Mouse (Mus musculus): ENCODE measurements around the gene Col3a1. TPM values are rescaled to one million over a fixed set of nuclear protein-coding genes. Genes with fewer than 3 reads are reported as not detected.

The Col3a1 gene
- polyA plus RNA-seq, 1 experiment = 19.8 TPM

- no peak for DNase-seq (ENCODE audit: low read depth in 1 of 2, low spot score in 2 of 2)
- Histone ChIP-seq H3K27ac (ENCODE audit: insufficient read depth, low read length) (no peak overlapping the region), H3K27me3 (ENCODE audit: control insufficient read depth, insufficient read depth, low read length) (no peaks in the 10 kb centered on the region), H3K4me1 (ENCODE audit: control insufficient read depth, insufficient read depth, insufficient read length) (no peaks in the 10 kb centered on the region), H3K4me3 (ENCODE audit: extremely low read depth, insufficient read depth, insufficient read length) (no peak overlapping the region), H3K36me3 (ENCODE audit: control insufficient read depth, insufficient read depth, low read length) (no peaks in the 10 kb centered on the region)
- TF ChIP-seq POLR2A (IDR thresholded peaks at IDR 0.05; ENCODE audit: low read depth, low read length) (no peak), CTCF (IDR thresholded peaks at IDR 0.05; ENCODE audit: extremely low read depth, insufficient read depth, insufficient read length, insufficient replicate concordance) (no peak)
- WGBS = 60% methylated on average over 2 of the region's 2 CpGs
Measured at GRCm38 (mm10) chr1:45309015-45309414, 2.3 kb upstream of the Col3a1 start.

- Histone ChIP-seq H3K36me3 (ENCODE audit: control insufficient read depth, insufficient read depth, low read length) (no peaks in the 10 kb centered on the region), H3K27me3 (ENCODE audit: control insufficient read depth, insufficient read depth, low read length) (no peaks in the 10 kb centered on the region), H3K4me3 (ENCODE audit: extremely low read depth, insufficient read depth, insufficient read length) (no peak overlapping the region; the same call in 1 of the 2 replicates), H3K4me1 (ENCODE audit: control insufficient read depth, insufficient read depth, insufficient read length) (no peaks in the 10 kb centered on the region), H3K27ac (ENCODE audit: insufficient read depth, low read length) (no peak overlapping the region)
- no peak for DNase-seq (ENCODE audit: low read depth in 1 of 2, low spot score in 2 of 2)
- TF ChIP-seq POLR2A (IDR thresholded peaks at IDR 0.05; ENCODE audit: low read depth, low read length) = no peak
- TF ChIP-seq CTCF (IDR thresholded peaks at IDR 0.05; ENCODE audit: extremely low read depth, insufficient read depth, insufficient read length, insufficient replicate concordance) = no peak
Measured at GRCm38 (mm10) chr1:45311962-45312361, 624 bp downstream of the Col3a1 start.

DNA sequence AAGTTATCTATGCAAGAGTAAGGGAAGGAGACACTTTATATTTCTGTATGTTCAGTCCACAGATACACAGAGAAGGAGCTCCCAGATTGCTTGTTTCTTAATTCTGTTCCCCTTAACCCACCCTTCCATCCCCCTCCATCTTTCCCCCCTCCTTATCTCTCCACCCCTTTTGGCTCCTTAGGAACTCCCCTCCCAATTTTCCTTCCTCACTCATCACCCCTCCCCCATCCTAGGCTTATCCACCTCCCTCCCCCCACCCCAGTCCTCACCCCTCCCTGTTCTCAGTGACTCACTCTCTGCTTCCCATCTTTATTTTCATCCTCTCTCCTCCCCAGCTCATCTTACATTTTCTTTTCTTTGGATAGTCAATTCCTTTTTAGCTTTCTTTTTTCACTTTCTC is 1.5 kb downstream of the Col3a1 start:
- no peak overlapping the region for H3K27ac ChIP-seq (ENCODE audit: insufficient read depth, low read length)
- no peak for DNase-seq (ENCODE audit: low read depth in 1 of 2, low spot score in 2 of 2)
- H3K4me3 ChIP-seq (ENCODE audit: extremely low read depth, insufficient read depth, insufficient read length) = no peak overlapping the region
- H3K36me3 ChIP-seq (ENCODE audit: control insufficient read depth, insufficient read depth, low read length) = no peaks in the 10 kb centered on the region
- no peak for TF ChIP-seq CTCF (IDR thresholded peaks at IDR 0.05; ENCODE audit: extremely low read depth, insufficient read depth, insufficient read length, insufficient replicate concordance)
- no peak for TF ChIP-seq POLR2A (IDR thresholded peaks at IDR 0.05; ENCODE audit: low read depth, low read length)
- no peaks in the 10 kb centered on the region for H3K4me1 ChIP-seq (ENCODE audit: control insufficient read depth, insufficient read depth, insufficient read length)
- H3K27me3 ChIP-seq (ENCODE audit: control insufficient read depth, insufficient read depth, low read length) = no peaks in the 10 kb centered on the region

DNA sequence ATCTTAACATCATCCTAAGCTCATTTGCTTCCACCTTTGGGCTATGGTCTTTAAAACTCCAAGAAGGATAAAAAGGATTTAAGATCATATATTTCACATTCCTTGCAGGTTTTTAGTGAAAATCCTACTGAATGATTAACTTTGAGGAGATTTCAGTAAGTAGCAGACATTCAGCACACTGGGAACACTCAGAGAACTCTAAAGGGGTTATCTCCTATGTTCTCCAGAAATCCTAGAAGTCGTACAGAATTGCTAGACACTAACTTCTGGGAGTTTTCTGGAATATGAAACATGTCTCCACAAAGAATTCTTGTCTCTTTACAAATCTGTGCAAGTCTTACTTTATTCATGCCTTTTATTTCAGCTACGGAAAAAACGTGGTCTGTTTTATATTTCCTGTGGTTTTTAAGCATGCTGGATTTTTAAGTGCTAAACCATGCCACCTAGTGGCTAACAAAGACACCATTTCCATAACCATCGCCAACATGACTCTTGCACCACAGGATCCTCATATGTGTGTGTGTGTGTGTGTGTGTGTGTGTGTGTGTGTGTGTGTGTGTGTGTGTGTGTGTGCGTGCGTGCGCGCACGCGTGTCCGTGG is 2.5 kb downstream of the Col3a1 start:
- 20% methylated on average over 10 of the region's 11 CpGs for WGBS
- DNase-seq (ENCODE audit: low read depth in 1 of 2, low spot score in 2 of 2) = no peak
- TF ChIP-seq CTCF (IDR thresholded peaks at IDR 0.05; ENCODE audit: extremely low read depth, insufficient read depth, insufficient read length, insufficient replicate concordance) (no peak), POLR2A (IDR thresholded peaks at IDR 0.05; ENCODE audit: low read depth, low read length) (no peak)
- Histone ChIP-seq H3K27me3 (ENCODE audit: control insufficient read depth, insufficient read depth, low read length) (no peaks in the 10 kb centered on the region), H3K36me3 (ENCODE audit: control insufficient read depth, insufficient read depth, low read length) (no peaks in the 10 kb centered on the region), H3K4me1 (ENCODE audit: control insufficient read depth, insufficient read depth, insufficient read length) (no peaks in the 10 kb centered on the region), H3K4me3 (ENCODE audit: extremely low read depth, insufficient read depth, insufficient read length) (no peak overlapping the region), H3K27ac (ENCODE audit: insufficient read depth, low read length) (no peak overlapping the region)

- H3K27me3 ChIP-seq (ENCODE audit: control insufficient read depth, insufficient read depth, low read length) = no peaks in the 10 kb centered on the region
- no peaks in the 10 kb centered on the region for H3K36me3 ChIP-seq (ENCODE audit: control insufficient read depth, insufficient read depth, low read length)
- H3K4me3 ChIP-seq (ENCODE audit: extremely low read depth, insufficient read depth, insufficient read length) = no peak overlapping the region
- H3K27ac ChIP-seq (ENCODE audit: insufficient read depth, low read length) = no peak overlapping the region
- WGBS = 47% methylated on average over 7 of the region's 7 CpGs
- no peaks in the 10 kb centered on the region for H3K4me1 ChIP-seq (ENCODE audit: control insufficient read depth, insufficient read depth, insufficient read length)
- TF ChIP-seq CTCF (IDR thresholded peaks at IDR 0.05; ENCODE audit: extremely low read depth, insufficient read depth, insufficient read length, insufficient replicate concordance) (no peak), POLR2A (IDR thresholded peaks at IDR 0.05; ENCODE audit: low read depth, low read length) (no peak)
- no peak for DNase-seq (ENCODE audit: low read depth in 1 of 2, low spot score in 2 of 2)
Measured at GRCm38 (mm10) chr1:45315767-45316528, 4.6 kb downstream of the Col3a1 start.

DNA sequence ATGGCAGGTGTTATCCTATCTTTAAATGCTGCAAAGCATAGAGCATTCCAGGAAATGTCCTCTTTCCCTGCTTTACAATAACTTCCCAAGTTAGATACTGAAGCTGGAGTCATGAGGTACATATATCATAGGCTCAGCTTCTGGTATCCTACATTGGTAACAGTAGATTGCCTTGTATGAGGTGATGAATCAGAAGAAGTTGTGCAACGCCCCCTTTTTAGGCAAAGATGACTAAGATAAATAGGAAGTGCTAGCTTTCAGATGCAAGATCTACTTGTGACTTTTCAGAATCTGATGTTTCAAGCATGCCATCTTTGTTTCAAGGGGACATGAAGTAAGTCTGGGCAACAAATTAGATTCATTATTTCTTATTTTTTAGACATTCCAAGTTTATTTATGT is 6.9 kb downstream of the Col3a1 start:
- no peak overlapping the region for H3K4me3 ChIP-seq (ENCODE audit: extremely low read depth, insufficient read depth, insufficient read length)
- TF ChIP-seq CTCF (IDR thresholded peaks at IDR 0.05; ENCODE audit: extremely low read depth, insufficient read depth, insufficient read length, insufficient replicate concordance) = no peak
- no peak for TF ChIP-seq POLR2A (IDR thresholded peaks at IDR 0.05; ENCODE audit: low read depth, low read length)
- WGBS = 77% methylated on average over 1 of the region's 1 CpGs
- no peaks in the 10 kb centered on the region for H3K27me3 ChIP-seq (ENCODE audit: control insufficient read depth, insufficient read depth, low read length)
- no peaks in the 10 kb centered on the region for H3K4me1 ChIP-seq (ENCODE audit: control insufficient read depth, insufficient read depth, insufficient read length)
- H3K36me3 ChIP-seq (ENCODE audit: control insufficient read depth, insufficient read depth, low read length) = no peaks in the 10 kb centered on the region
- no peak for DNase-seq (ENCODE audit: low read depth in 1 of 2, low spot score in 2 of 2)
- H3K27ac ChIP-seq (ENCODE audit: insufficient read depth, low read length) = no peak overlapping the region

DNA sequence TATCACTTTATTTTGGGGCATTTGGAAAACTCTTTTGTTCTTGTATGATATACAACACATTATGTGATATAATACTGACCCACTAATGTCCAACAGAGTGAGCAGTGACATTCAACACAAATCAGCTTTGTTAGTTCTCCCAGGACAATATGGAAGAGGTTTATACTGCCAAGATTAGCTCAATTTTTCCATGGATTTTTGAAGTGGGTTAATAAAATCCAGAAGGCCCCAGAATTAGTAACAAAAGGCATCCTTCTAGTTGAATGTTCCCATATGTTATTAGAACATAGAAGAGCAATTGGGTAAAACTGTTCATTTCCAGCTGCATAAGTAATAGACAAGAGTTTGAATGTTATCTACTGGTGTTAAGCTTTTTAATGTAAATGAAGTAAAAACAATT is 9.5 kb downstream of the Col3a1 start:
- no peak for DNase-seq (ENCODE audit: low read depth in 1 of 2, low spot score in 2 of 2)
- H3K4me3 ChIP-seq (ENCODE audit: extremely low read depth, insufficient read depth, insufficient read length) = no peak overlapping the region
- no peaks in the 10 kb centered on the region for H3K27me3 ChIP-seq (ENCODE audit: control insufficient read depth, insufficient read depth, low read length)
- H3K27ac ChIP-seq (ENCODE audit: insufficient read depth, low read length) = no peak overlapping the region
- no peaks in the 10 kb centered on the region for H3K4me1 ChIP-seq (ENCODE audit: control insufficient read depth, insufficient read depth, insufficient read length)
- no peaks in the 10 kb centered on the region for H3K36me3 ChIP-seq (ENCODE audit: control insufficient read depth, insufficient read depth, low read length)
- TF ChIP-seq CTCF (IDR thresholded peaks at IDR 0.05; ENCODE audit: extremely low read depth, insufficient read depth, insufficient read length, insufficient replicate concordance) = no peak
- TF ChIP-seq POLR2A (IDR thresholded peaks at IDR 0.05; ENCODE audit: low read depth, low read length) = no peak
